ENCODE assay signal across 26 mouse cellular contexts in genomic region chr15:87386513-87386983, GRCm38 (mm10).
DNase-seq lines count a peak whose midpoint lies in the region; ATAC-seq and TF ChIP-seq lines count a peak whose summit lies in the region.
"Had no signal": no experiment of that assay in that cellular context is flagged by ENCODE, and none has a peak within 500 bp of the region (broad histone marks: within the 10 kb centered on the region; RNA-seq: fewer than 3 reads in every experiment).

No protein-coding gene starts in this region.

- TF ChIP-seq POLR2A in heart, adult 2 months (IDR thresholded peaks at IDR 0.05; ENCODE audit: insufficient read depth, low read depth, low read length) = no peak

- no peak overlapping the region for H3K9ac ChIP-seq in heart, embryonic 14.5 days (ENCODE audit: low read length)
- no peak overlapping the region for H3K9ac ChIP-seq in heart, adult 2 months (ENCODE audit: low read depth, low read length)
- H3K9ac ChIP-seq: embryonic facial prominence, embryonic 12.5 days; heart, embryonic 12.5 days; limb, embryonic 12.5 days; liver, embryonic 13.5 days; lung, embryonic 14.5 days; neural tube, embryonic 13.5 days had no signal

- intact Hi-C loops in heart, adult 2 months (cut with DNase I) = no loop called here
- intact Hi-C loops in heart, postnatal 36 days (cut with DNase I) = no loop called here

- no peak overlapping the region for H3K27ac ChIP-seq in heart, embryonic 14.5 days (replicated peaks in 1 of 2; ENCODE audit: control insufficient read depth in 1 of 2, insufficient read depth in 1 of 2, low read depth in 2 of 2, low read length in 2 of 2)
- H3K27ac ChIP-seq in heart, adult 2 months = no peak overlapping the region
- H3K27ac ChIP-seq: embryonic facial prominence, embryonic 12.5 days; gastrocnemius, adult 2 months; left cerebral cortex, adult 2 months; limb, embryonic 12.5 days; liver, embryonic 13.5 days; neural tube, embryonic 13.5 days had no signal

- no peaks in the 10 kb centered on the region for H3K79me2 ChIP-seq in heart, adult 2 months (replicated peaks; ENCODE audit: control insufficient read depth, insufficient read depth, low read length)

- ATAC-seq in heart, embryonic 14.5 days (ENCODE audit: insufficient number of reproducible peaks, insufficient read depth, low FRiP score, low read depth) = peak; percentile 31; the same call in 1 of the 2 replicates
- ATAC-seq in megakaryocyte, adult 5-6 weeks (ENCODE audit: poor library complexity, severe bottlenecking) = no peak
- ATAC-seq: inflammation-experienced regulatory T-cells, adult 6 months had no signal

- TF ChIP-seq CTCF in heart, adult 2 months (IDR thresholded peaks at IDR 0.05) = no peak

- no peaks in the 10 kb centered on the region for H3K4me1 ChIP-seq in heart, embryonic 14.5 days (ENCODE audit: control insufficient read depth in 2 of 2, insufficient read depth in 2 of 2, low read length in 2 of 2)
- no peaks in the 10 kb centered on the region for H3K4me1 ChIP-seq in heart, adult 2 months (ENCODE audit: control insufficient read depth, insufficient read depth, low read length)
- H3K4me1 ChIP-seq in megakaryocyte, embryonic 14.5 days = no peaks in the 10 kb centered on the region
- H3K4me1 ChIP-seq: heart, embryonic 12.5 days; liver, embryonic 13.5 days had no signal

- no peak for TF ChIP-seq EP300 in heart, adult 2 months (IDR thresholded peaks at IDR 0.05; ENCODE audit: insufficient read depth, low read depth, low read length)

- H3K4me2 ChIP-seq in heart, embryonic 14.5 days (ENCODE audit: low read length) = no peak overlapping the region
- H3K4me2 ChIP-seq: embryonic facial prominence, embryonic 12.5 days; heart, embryonic 12.5 days; limb, embryonic 12.5 days; liver, embryonic 13.5 days; lung, embryonic 14.5 days; midbrain, embryonic 11.5 days; neural tube, embryonic 13.5 days had no signal

- WGBS in heart, embryonic 14.5 days = 76% methylated on average over 6 of the region's 6 CpGs
- WGBS in heart, adult 2 months = 81% methylated on average over 6 of the region's 6 CpGs

- H3K27me3 ChIP-seq in heart, embryonic 14.5 days (ENCODE audit: control insufficient read depth, insufficient read depth, low read length) = no peaks in the 10 kb centered on the region
- H3K27me3 ChIP-seq in heart, adult 2 months (ENCODE audit: control insufficient read depth, insufficient read depth, low read length) = no peaks in the 10 kb centered on the region
- no peaks in the 10 kb centered on the region for H3K27me3 ChIP-seq in megakaryocyte, embryonic 14.5 days (replicated peaks)
- H3K27me3 ChIP-seq: embryonic facial prominence, embryonic 12.5 days; heart, embryonic 12.5 days; limb, embryonic 12.5 days; liver, embryonic 13.5 days; neural tube, embryonic 13.5 days had no signal

- DNase-seq in heart, adult 2 months = no peak
- DNase-seq in cerebellum, adult 8-10 months = peak; percentile 89
- no peak for DNase-seq in right cerebral cortex, postnatal 36 days (ENCODE audit: low spot score in 2 of 2)
- DNase-seq in heart, postnatal 36 days = no peak
- DNase-seq in urinary bladder, adult 18-20 months (ENCODE audit: low spot score in 2 of 2) = no peak
- DNase-seq: adrenal gland, postnatal 14 days; gastrocnemius, adult 2 months; kidney, adult 8-10 months; kidney, postnatal 25 days; layer of hippocampus, adult 9-11 months; liver, embryonic 13.5 days; lung, embryonic 14.5 days; lung, postnatal 4 days; thymus, postnatal 14 days had no signal

- no peaks in the 10 kb centered on the region for H3K36me3 ChIP-seq in heart, embryonic 14.5 days (ENCODE audit: control insufficient read depth, insufficient read depth, low read length)
- no peaks in the 10 kb centered on the region for H3K36me3 ChIP-seq in heart, adult 2 months (ENCODE audit: control insufficient read depth, insufficient read depth, low read length)
- no peaks in the 10 kb centered on the region for H3K36me3 ChIP-seq in megakaryocyte, embryonic 14.5 days (replicated peaks; ENCODE audit: low read length)
- H3K36me3 ChIP-seq: embryonic facial prominence, embryonic 12.5 days; G1E; heart, embryonic 12.5 days; limb, embryonic 12.5 days; liver, embryonic 13.5 days; neural tube, embryonic 13.5 days had no signal

- no peaks in the 10 kb centered on the region for H3K9me3 ChIP-seq in heart, embryonic 14.5 days (ENCODE audit: control insufficient read depth, low read length)
- peaks cover 91% of the 10 kb centered on the region for H3K9me3 ChIP-seq in megakaryocyte, embryonic 14.5 days
- H3K9me3 ChIP-seq: embryonic facial prominence, embryonic 12.5 days; limb, embryonic 12.5 days; neural tube, embryonic 13.5 days had no signal

- H3K4me3 ChIP-seq in heart, embryonic 14.5 days (ENCODE audit: control insufficient read depth in 1 of 2, insufficient read depth in 1 of 2, low read depth in 1 of 2, low read length in 2 of 2) = no peak overlapping the region
- H3K4me3 ChIP-seq in heart, adult 2 months = no peak overlapping the region
- H3K4me3 ChIP-seq in megakaryocyte, embryonic 14.5 days (replicated peaks) = peak overlapping the region; percentile 21
- H3K4me3 ChIP-seq: embryonic facial prominence, embryonic 12.5 days; erythroblast, embryonic 14.5 days; gastrocnemius, adult 2 months; heart, embryonic 12.5 days; left cerebral cortex, adult 2 months; limb, embryonic 12.5 days; liver, embryonic 13.5 days; neural tube, embryonic 13.5 days had no signal
